Mouse (Mus musculus) olfactory bulb, adult 2 months (tissue): ENCODE data around the gene Smad6.

ENCODE experiments used
- CTCF ChIP-seq: fragments of 200-500 bp; IDR thresholded peaks from 2 replicates; pipeline ENCODE4 v1.5.1; 2012; ENCODE audit warnings: low read depth, mild to moderate bottlenecking, low read length, moderate library complexity; ENCODE audit not compliant: insufficient read depth
- POLR2A ChIP-seq: fragments of 200-500 bp; IDR thresholded peaks from 2 replicates; pipeline ENCODE4 v1.6.1; 2012; ENCODE audit warnings: mild to moderate bottlenecking, low read depth, low read length, moderate library complexity; ENCODE audit not compliant: insufficient read depth

DNA sequence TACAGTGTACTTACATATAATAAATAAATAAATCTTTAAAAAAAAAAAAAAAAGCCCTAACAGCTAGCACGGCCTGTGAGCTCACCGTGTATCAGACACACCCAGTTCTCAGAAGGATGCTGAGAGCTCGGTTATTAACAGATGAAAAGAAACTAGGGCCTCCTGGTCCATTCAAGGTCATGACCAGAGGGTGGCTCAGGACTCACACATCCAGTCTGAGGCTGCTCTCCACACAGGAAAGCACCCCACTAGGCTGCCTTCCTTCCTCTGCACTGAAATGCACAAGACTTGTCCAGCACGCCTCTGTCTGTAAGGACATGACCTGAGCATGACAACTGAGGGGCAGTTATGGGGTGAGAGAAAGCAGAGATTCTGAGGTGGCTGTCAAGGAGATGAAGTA is 50.3 kb downstream of the Smad6 start:
- no peak for TF ChIP-seq CTCF
- no peak for TF ChIP-seq POLR2A
